Mouse (Mus musculus): Measurements from ENCODE around the gene Fkbp6. TPM values are rescaled to one million over a fixed set of nuclear protein-coding genes. Genes with fewer than 3 reads are reported as not detected.

Gene Fkbp6
- total RNA-seq, 2 experiments from 2014 or later = not detected

GRCm38 (mm10) chr5:135356090-135356489 lies 6.2 kb upstream of the Fkbp6 start:
- intact Hi-C loops (cut with DNase I) = no loop called here
- no peak for DNase-seq

GRCm38 (mm10) chr5:135353564-135353963 lies 3.7 kb upstream of the Fkbp6 start:
- intact Hi-C loops (cut with DNase I) = no loop called here
- no peak for DNase-seq

GRCm38 (mm10) chr5:135352995-135353394 lies 3.2 kb upstream of the Fkbp6 start, which contains the start of gene Trim50:
Gene Trim50 (plus strand): TSS chr5:135353295.
- intact Hi-C loops (cut with DNase I) = no loop called here
- DNase-seq = no peak

- intact Hi-C loops (cut with DNase I) = no loop called here
- no peak for DNase-seq
Observed at GRCm38 (mm10) chr5:135351606-135352005, 1.8 kb upstream of the Fkbp6 start.

- intact Hi-C loops (cut with DNase I) = no loop called here
- no peak for DNase-seq
Observed at GRCm38 (mm10) chr5:135347511-135348011, 2.3 kb downstream of the Fkbp6 start.

GRCm38 (mm10) chr5:135346430-135346829 lies 3.4 kb downstream of the Fkbp6 start:
- DNase-seq = no peak
- intact Hi-C loops (cut with DNase I) = no loop called here

- intact Hi-C loops (cut with DNase I) = no loop called here
- DNase-seq = no peak
Observed at GRCm38 (mm10) chr5:135345989-135346388, 3.9 kb downstream of the Fkbp6 start.

GRCm38 (mm10) chr5:135337575-135337974 lies 12.3 kb downstream of the Fkbp6 start:
- intact Hi-C loops (cut with DNase I) = no loop called here
- DNase-seq = no peak

- DNase-seq = no peak
- intact Hi-C loops (cut with DNase I) = no loop called here
Observed at GRCm38 (mm10) chr5:135331161-135331560, 18.7 kb downstream of the Fkbp6 start.

- intact Hi-C loops (cut with DNase I) = no loop called here
- DNase-seq = no peak
Observed at GRCm38 (mm10) chr5:135330201-135330600, 19.6 kb downstream of the Fkbp6 start.

GRCm38 (mm10) chr5:135329471-135329870 lies 20.4 kb downstream of the Fkbp6 start:
- DNase-seq = no peak
- intact Hi-C loops (cut with DNase I) = no loop called here

- intact Hi-C loops (cut with DNase I) = no loop called here
- no peak for DNase-seq
Observed at GRCm38 (mm10) chr5:135326121-135326659, 23.7 kb downstream of the Fkbp6 start.

- intact Hi-C loops (cut with DNase I) = no loop called here
- DNase-seq = no peak
Observed at GRCm38 (mm10) chr5:135322197-135322596, 27.6 kb downstream of the Fkbp6 start.

- no peak for DNase-seq
- intact Hi-C loops (cut with DNase I) = no loop called here
Observed at GRCm38 (mm10) chr5:135319856-135320255, 30.0 kb downstream of the Fkbp6 start.

GRCm38 (mm10) chr5:135316177-135316576 lies 33.7 kb downstream of the Fkbp6 start:
- intact Hi-C loops (cut with DNase I) = no loop called here
- no peak for DNase-seq

- intact Hi-C loops (cut with DNase I) = no loop called here
- DNase-seq = no peak
Observed at GRCm38 (mm10) chr5:135306321-135306965, 43.4 kb downstream of the Fkbp6 start.

- intact Hi-C loops (cut with DNase I) = no loop called here
- no peak for DNase-seq
Observed at GRCm38 (mm10) chr5:135302454-135302853, 47.4 kb downstream of the Fkbp6 start.

GRCm38 (mm10) chr5:135301916-135302315 lies 47.9 kb downstream of the Fkbp6 start:
- intact Hi-C loops (cut with DNase I) = no loop called here
- DNase-seq = no peak

GRCm38 (mm10) chr5:135292001-135292400 lies 57.8 kb downstream of the Fkbp6 start:
- intact Hi-C loops (cut with DNase I) = no loop called here
- no peak for DNase-seq

GRCm38 (mm10) chr5:135291193-135291592 lies 58.7 kb downstream of the Fkbp6 start:
- intact Hi-C loops (cut with DNase I) = no loop called here
- no peak for DNase-seq

- no peak for DNase-seq
- intact Hi-C loops (cut with DNase I) = no loop called here
Observed at GRCm38 (mm10) chr5:135290703-135291102, 59.1 kb downstream of the Fkbp6 start.

- DNase-seq = no peak
- intact Hi-C loops (cut with DNase I) = loop anchor here (1.0 to 10.0 kb wide), 2 partner anchors 51 to 272 kb away; no protein-coding TSS in a partner anchor
Observed at GRCm38 (mm10) chr5:135286926-135287325, 62.9 kb downstream of the Fkbp6 start.

All from gastrocnemius, postnatal 36 days (tissue).